Mouse (Mus musculus): ENCODE results near the gene Ankzf1. TPM values are rescaled to one million over a fixed set of nuclear protein-coding genes. Genes with fewer than 3 reads are reported as not detected.

Gene Ankzf1
- total and polyA plus RNA-seq, 3 experiments, result 5.5 to 16.7 TPM; not detected in 1

GRCm38 (mm10) chr1:75234606-75235005 lies 42.7 kb downstream of the Ankzf1 start:
- no peak overlapping the region for H3K27ac ChIP-seq (ENCODE audit: control insufficient read depth, low read depth, low read length)
- H3K9me3 ChIP-seq (replicated peaks; ENCODE audit: insufficient read depth, low read length), result no peaks in the 10 kb centered on the region
- TF ChIP-seq ETS1 (IDR thresholded peaks at IDR 0.05; ENCODE audit: low read depth, low read length) (peak; percentile 89), TCF12 (IDR thresholded peaks at IDR 0.05; ENCODE audit: low read depth, low read length) (no peak), SMC3 (IDR thresholded peaks at IDR 0.05; ENCODE audit: low read depth, low read length) (peak; percentile 55), POLR2A (IDR thresholded peaks at IDR 0.05; ENCODE audit: control insufficient read depth in 1 of 2, insufficient read depth in 1 of 2, low read depth in 1 of 2, low read length in 2 of 2, poor library complexity in 1 of 2) (no peak), SIN3A (IDR thresholded peaks at IDR 0.05; ENCODE audit: low read length) (peak; percentile 90), POLR2AphosphoS2 (IDR thresholded peaks at IDR 0.05; ENCODE audit: low read length) (no peak), RAD21 (IDR thresholded peaks at IDR 0.05; ENCODE audit: low read depth, low read length) (peak; percentile 43), E2F4 (IDR thresholded peaks at IDR 0.05; ENCODE audit: borderline replicate concordance, low read depth, low read length) (no peak), CTCF (IDR thresholded peaks at IDR 0.05 in 2 of 3, conservative IDR thresholded peaks at IDR 0.05 in 1 of 3; ENCODE audit: control insufficient read depth in 1 of 3, insufficient read depth in 1 of 3, low read depth in 2 of 3, low read length in 3 of 3, poor library complexity in 1 of 3, severe bottlenecking in 1 of 3) (peak; percentile 69 to 77 (median 74)), RCOR1 (IDR thresholded peaks at IDR 0.05; ENCODE audit: low read depth, low read length) (peak; percentile 62), BHLHE40 (IDR thresholded peaks at IDR 0.05; ENCODE audit: borderline replicate concordance, low read depth, low read length) (peak; percentile 65; the same call in 1 of the 2 replicates), MXI1 (IDR thresholded peaks at IDR 0.05; ENCODE audit: low read depth, low read length) (peak; percentile 53), MAX (IDR thresholded peaks at IDR 0.05; ENCODE audit: low read length) (peak; percentile 48; the same call in 1 of the 2 replicates), HCFC1 (IDR thresholded peaks at IDR 0.05; ENCODE audit: low read depth, low read length) (peak; percentile 68), ZC3H11A (IDR thresholded peaks at IDR 0.05; ENCODE audit: low read depth, low read length) (0 out of 2 replicates have a peak, but pooled peaks have one; percentile 21), EP300 (IDR thresholded peaks at IDR 0.05; ENCODE audit: low read depth in 1 of 2, low read length in 2 of 2) (peak in 1 of 2 experiments; percentile 31; a peak in 1 of 4 replicates), USF1 (IDR thresholded peaks at IDR 0.05; ENCODE audit: low read depth, low read length) (0 out of 2 replicates have a peak, but pooled peaks have one; percentile 35)
- H3K79me2 ChIP-seq (ENCODE audit: control insufficient read depth, insufficient read depth, low read length, poor library complexity), result no peaks in the 10 kb centered on the region; the same call in 1 of the 2 replicates
- peak overlapping the region; percentile 2; the same call in 1 of the 2 replicates for H3K9ac ChIP-seq (ENCODE audit: control insufficient read depth, low read depth, low read length, poor library complexity, severe bottlenecking)
- no peaks in the 10 kb centered on the region for H3K27me3 ChIP-seq (ENCODE audit: control insufficient read depth in 1 of 2, insufficient read depth in 2 of 2, low read length in 2 of 2)
- H3K36me3 ChIP-seq (ENCODE audit: control insufficient read depth in 1 of 2, insufficient read depth in 2 of 2, low read length in 2 of 2), result peaks cover 0 to 23% of the 10 kb centered on the region in 2 experiments; a peak in 2 of 4 replicates
- peak; percentile 93 for DNase-seq (ENCODE audit: low read depth, low spot score)
- peaks cover 10 to 26% of the 10 kb centered on the region in 2 experiments for H3K4me1 ChIP-seq (ENCODE audit: control insufficient read depth in 1 of 2, insufficient read depth in 2 of 2, low read length in 2 of 2)
- peak overlapping the region in 1 of 2 experiments; percentile 38; a peak in 2 of 4 replicates for H3K4me3 ChIP-seq (ENCODE audit: control insufficient read depth in 1 of 2, insufficient read depth in 1 of 2, low read depth in 2 of 2, low read length in 2 of 2)

- H3K4me3 ChIP-seq (ENCODE audit: control insufficient read depth in 1 of 2, insufficient read depth in 1 of 2, low read depth in 2 of 2, low read length in 2 of 2), result peak within 1 kb of the TSS; percentile 79 to 88
- H3K9ac ChIP-seq (ENCODE audit: control insufficient read depth, low read depth, low read length, poor library complexity, severe bottlenecking), result peak within 1 kb of the TSS; percentile 68
- H3K79me2 ChIP-seq (ENCODE audit: control insufficient read depth, insufficient read depth, low read length, poor library complexity), result no peaks in the 10 kb centered on the region; the same call in 1 of the 2 replicates
- H3K27ac ChIP-seq (ENCODE audit: control insufficient read depth, low read depth, low read length), result peak within 1 kb of the TSS; percentile 58
- peak; percentile 90 for DNase-seq (ENCODE audit: low read depth, low spot score)
- H3K4me1 ChIP-seq (ENCODE audit: control insufficient read depth in 1 of 2, insufficient read depth in 2 of 2, low read length in 2 of 2), result peaks cover 10 to 11% of the 10 kb centered on the region in 2 experiments
- no peaks in the 10 kb centered on the region for H3K27me3 ChIP-seq (ENCODE audit: control insufficient read depth in 1 of 2, insufficient read depth in 2 of 2, low read length in 2 of 2)
- H3K36me3 ChIP-seq (ENCODE audit: control insufficient read depth in 1 of 2, insufficient read depth in 2 of 2, low read length in 2 of 2), result peaks cover 0 to 13% of the 10 kb centered on the region in 2 experiments; a peak in 2 of 4 replicates
- no peaks in the 10 kb centered on the region for H3K9me3 ChIP-seq (replicated peaks; ENCODE audit: insufficient read depth, low read length)
- TF ChIP-seq ZKSCAN1 (IDR thresholded peaks at IDR 0.05; ENCODE audit: low read depth, low read length) (no peak), MYB (IDR thresholded peaks at IDR 0.05; ENCODE audit: low read depth, low read length) (peak; percentile 11; the same call in 1 of the 2 replicates), E2F4 (IDR thresholded peaks at IDR 0.05; ENCODE audit: borderline replicate concordance, low read depth, low read length) (no peak), NELFE (IDR thresholded peaks at IDR 0.05; ENCODE audit: low read depth, low read length) (peak; percentile 73), ELF1 (IDR thresholded peaks at IDR 0.05; ENCODE audit: low read depth, low read length) (no peak; the same call in 1 of the 2 replicates), POLR2A (IDR thresholded peaks at IDR 0.05; ENCODE audit: control insufficient read depth in 1 of 2, insufficient read depth in 1 of 2, low read depth in 1 of 2, low read length in 2 of 2, poor library complexity in 1 of 2) (peak; percentile 46 to 74; a peak in 3 of 4 replicates), USF1 (IDR thresholded peaks at IDR 0.05; ENCODE audit: low read depth, low read length) (0 out of 2 replicates have a peak, but pooled peaks have one; percentile 28), TCF12 (IDR thresholded peaks at IDR 0.05; ENCODE audit: low read depth, low read length) (0 out of 2 replicates have a peak, but pooled peaks have one; percentile 36), NRF1 (IDR thresholded peaks at IDR 0.05; ENCODE audit: insufficient read depth, low read depth, low read length, poor library complexity, severe bottlenecking) (peak; percentile 65), CHD1 (IDR thresholded peaks at IDR 0.05; ENCODE audit: low read depth, low read length) (no peak), TAL1 (IDR thresholded peaks at IDR 0.05; ENCODE audit: low read length) (peak; percentile 77), ETS1 (IDR thresholded peaks at IDR 0.05; ENCODE audit: low read depth, low read length) (peak; percentile 84), EP300 (IDR thresholded peaks at IDR 0.05; ENCODE audit: low read depth in 1 of 2, low read length in 2 of 2) (peak in 1 of 2 experiments; percentile 51; a peak in 1 of 4 replicates), ZMIZ1 (IDR thresholded peaks at IDR 0.05; ENCODE audit: low read depth, low read length) (peak; percentile 75), TBP (IDR thresholded peaks at IDR 0.05; ENCODE audit: low read depth, low read length) (peak; percentile 35; the same call in 1 of the 2 replicates), HCFC1 (IDR thresholded peaks at IDR 0.05; ENCODE audit: low read depth, low read length) (peak; percentile 51), SIN3A (IDR thresholded peaks at IDR 0.05; ENCODE audit: low read length) (peak; percentile 73), MXI1 (IDR thresholded peaks at IDR 0.05; ENCODE audit: low read depth, low read length) (peak; percentile 88), POLR2AphosphoS2 (IDR thresholded peaks at IDR 0.05; ENCODE audit: low read length) (peak; percentile 77)
Measured at GRCm38 (mm10) chr1:75236117-75237050, 44.4 kb downstream of the Ankzf1 start, which contains the start of gene Dnajb2. TSS of gene Dnajb2 (plus strand) at chr1:75236406.

All from MEL (cell line).